Mouse (Mus musculus) heart, adult 2 months (tissue): ENCODE data around the gene Pkp4.

ENCODE experiments used
- CTCF ChIP-seq: fragments of 200-600 bp; IDR thresholded peaks from 2 replicates; pipeline ENCODE4 v1.8.1; 2022; ENCODE audit warnings: antibody characterized with exemption, mild to moderate bottlenecking, moderate library complexity
- POLR2A ChIP-seq: fragments of 200-500 bp; IDR thresholded peaks from 2 replicates; pipeline ENCODE4 v1.6.1; 2011; ENCODE audit warnings: mild to moderate bottlenecking, low read depth, low read length, control low read depth; ENCODE audit not compliant: insufficient read depth

DNA sequence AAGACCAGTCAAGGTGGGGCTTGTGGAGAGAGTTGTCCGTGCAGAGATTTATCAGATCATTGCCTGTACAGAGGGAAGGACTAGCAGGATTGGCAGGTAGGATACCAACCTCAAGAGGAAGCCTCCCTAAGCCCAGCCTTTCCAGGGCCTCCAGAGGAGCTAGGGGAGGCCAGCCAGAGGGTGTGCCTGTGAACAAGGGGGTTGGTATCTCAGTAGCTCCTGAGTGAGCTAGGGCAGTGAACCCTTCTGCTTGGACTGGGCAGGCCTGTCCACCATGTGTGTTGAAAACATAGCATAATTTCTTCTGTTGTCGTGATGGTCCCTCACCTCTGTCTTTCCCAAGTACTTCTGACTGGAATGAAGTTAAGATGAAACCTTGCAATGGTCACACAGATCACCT, 100.6 kb downstream of the Pkp4 start:
- TF ChIP-seq CTCF (no peak), POLR2A (no peak)
